Mouse (Mus musculus) limb, embryonic 13.5 days (tissue): ENCODE measurements around the gene Elavl3. TPM values are rescaled to one million over a fixed set of nuclear protein-coding genes. Genes with fewer than 3 reads are reported as not detected.

Experiments used
- ATAC-seq: fragments of 200-750 bp; cut with Nextera tagmentation; 2 replicates; pipeline ENCODE4 v1.8.0; 2017; ENCODE audit warnings: low read depth, moderate number of reproducible peaks, moderate TSS enrichment; ENCODE audit not compliant: low FRiP score
- H3K27ac ChIP-seq: fragments of 300-500 bp; sonication (generic); 2 replicates; pipeline ENCODE4 v1.5.1; 2015; ENCODE audit warnings: inconsistent platforms, mild to moderate bottlenecking, moderate library complexity
- H3K27me3 ChIP-seq: fragments of 300-500 bp; sonication (generic); 2 replicates; pipeline ENCODE4 v1.6.1; 2015; ENCODE audit warnings: mild to moderate bottlenecking, inconsistent platforms
- H3K36me3 ChIP-seq: fragments of 300-500 bp; sonication (generic); 2 replicates; pipeline ENCODE4 v1.6.1; 2015; ENCODE audit warnings: inconsistent platforms, mild to moderate bottlenecking, moderate library complexity
- H3K4me1 ChIP-seq: fragments of 300-500 bp; sonication (generic); 2 replicates; pipeline ENCODE4 v1.6.1; 2015; ENCODE audit warnings: inconsistent platforms
- H3K4me2 ChIP-seq: fragments of 300-500 bp; sonication (generic); replicated peaks from 2 replicates; pipeline ENCODE4 v1.6.1; 2015; ENCODE audit warnings: inconsistent platforms, mild to moderate bottlenecking, moderate library complexity
- H3K4me3 ChIP-seq: fragments of 300-500 bp; sonication (generic); 2 replicates; pipeline ENCODE4 v1.5.1; 2015; ENCODE audit warnings: moderate library complexity, mild to moderate bottlenecking, inconsistent platforms
- H3K9ac ChIP-seq: fragments of 300-500 bp; sonication (generic); 2 replicates; pipeline ENCODE4 v1.6.1; 2015; ENCODE audit warnings: mild to moderate bottlenecking, inconsistent platforms
- H3K9me3 ChIP-seq: fragments of 300-500 bp; sonication (generic); 2 replicates; pipeline ENCODE4 v1.6.1; 2016; ENCODE audit warnings: inconsistent platforms
- WGBS: fragments of 180-500 bp; shearing (Covaris S2); methylation state at CpG from one replicate; pipeline ENCODE4 v1.1.7; 2015; 5-methylcytosine and 5-hydroxymethylcytosine counted together
- polyA plus RNA-seq: library from polyadenylated mRNA; unstranded; fragments of >200 nt; fragmentation: Nextera tagmentation; extraction: Ambion mirVana; gene quantifications from 2 replicates; pipeline ENCODE4 v1.2.1, GENCODE M21; 2015

Gene Elavl3
- polyA plus RNA-seq, 1 experiment from 2014 or later = 0.13 TPM

- Histone ChIP-seq H3K36me3 (no peaks in the 10 kb centered on the region), H3K27me3 (no peaks in the 10 kb centered on the region; the same call in 1 of the 2 replicates), H3K4me1 (peaks cover 5% of the 10 kb centered on the region; the same call in 1 of the 2 replicates), H3K9me3 (0 out of 2 replicates have a peak, but pooled peaks cover 5% of the 10 kb centered on the region), H3K4me2 (no peak overlapping the region), H3K9ac (no peak overlapping the region), H3K4me3 (no peak overlapping the region), H3K27ac (no peak overlapping the region)
- whole genome bisulfite sequencing = 59% methylated on average over 6 of the region's 6 CpGs
- no peak; the same call in 1 of the 2 replicates for ATAC-seq
These were observed 16.4 kb downstream of the Elavl3 start for GRCm38 (mm10) chr9:22035300-22036044.

GRCm38 (mm10) chr9:22030386-22030785 is 21.4 kb downstream of the Elavl3 start:
- Histone ChIP-seq H3K9ac (no peak overlapping the region), H3K36me3 (no peaks in the 10 kb centered on the region), H3K4me1 (peaks cover 2% of the 10 kb centered on the region; the same call in 1 of the 2 replicates), H3K4me3 (no peak overlapping the region), H3K9me3 (0 out of 2 replicates have a peak, but pooled peaks cover 5% of the 10 kb centered on the region), H3K4me2 (no peak overlapping the region), H3K27me3 (no peaks in the 10 kb centered on the region; the same call in 1 of the 2 replicates), H3K27ac (no peak overlapping the region)
- WGBS = 92% methylated on average over 9 of the region's 9 CpGs
- ATAC-seq = no peak

GRCm38 (mm10) chr9:22028467-22028866 is 23.4 kb downstream of the Elavl3 start:
- no peak for ATAC-seq
- H3K27ac ChIP-seq = no peak overlapping the region
- H3K4me3 ChIP-seq = no peak overlapping the region
- H3K27me3 ChIP-seq = peaks cover 3% of the 10 kb centered on the region; the same call in 1 of the 2 replicates
- H3K4me2 ChIP-seq = no peak overlapping the region
- no peaks in the 10 kb centered on the region for H3K9me3 ChIP-seq
- 65% methylated on average over 7 of the region's 7 CpGs for WGBS
- H3K36me3 ChIP-seq = no peaks in the 10 kb centered on the region
- no peak overlapping the region for H3K9ac ChIP-seq
- H3K4me1 ChIP-seq = no peaks in the 10 kb centered on the region

- H3K36me3 ChIP-seq = no peaks in the 10 kb centered on the region
- no peaks in the 10 kb centered on the region for H3K9me3 ChIP-seq
- no peak overlapping the region for H3K9ac ChIP-seq
- peaks cover 3% of the 10 kb centered on the region; the same call in 1 of the 2 replicates for H3K27me3 ChIP-seq
- H3K4me3 ChIP-seq = no peak overlapping the region
- no peak for ATAC-seq
- 45% methylated on average over 8 of the region's 8 CpGs for WGBS
- no peaks in the 10 kb centered on the region for H3K4me1 ChIP-seq
- H3K4me2 ChIP-seq = no peak overlapping the region
- H3K27ac ChIP-seq = no peak overlapping the region
These were observed 27.2 kb downstream of the Elavl3 start for GRCm38 (mm10) chr9:22024592-22024991.

- Histone ChIP-seq H3K9ac (no peak overlapping the region), H3K27me3 (no peaks in the 10 kb centered on the region), H3K4me3 (no peak overlapping the region), H3K27ac (no peak overlapping the region), H3K4me2 (no peak overlapping the region), H3K9me3 (no peaks in the 10 kb centered on the region), H3K4me1 (no peaks in the 10 kb centered on the region), H3K36me3 (peaks cover 26% of the 10 kb centered on the region)
- ATAC-seq = no peak
- 86% methylated on average over 7 of the region's 7 CpGs for WGBS
These were observed 34.5 kb downstream of the Elavl3 start for GRCm38 (mm10) chr9:22017208-22017825.

GRCm38 (mm10) chr9:22016245-22016644 is 35.6 kb downstream of the Elavl3 start:
- H3K36me3 ChIP-seq = peaks cover 36% of the 10 kb centered on the region
- no peaks in the 10 kb centered on the region for H3K4me1 ChIP-seq
- WGBS = 58% methylated on average over 10 of the region's 10 CpGs
- no peak overlapping the region for H3K4me3 ChIP-seq
- no peaks in the 10 kb centered on the region for H3K9me3 ChIP-seq
- no peaks in the 10 kb centered on the region for H3K27me3 ChIP-seq
- H3K9ac ChIP-seq = no peak overlapping the region
- ATAC-seq = no peak
- no peak overlapping the region for H3K27ac ChIP-seq
- no peak overlapping the region for H3K4me2 ChIP-seq

- Histone ChIP-seq H3K4me2 (no peak overlapping the region), H3K9me3 (no peaks in the 10 kb centered on the region), H3K4me1 (no peaks in the 10 kb centered on the region), H3K4me3 (no peak overlapping the region), H3K27me3 (no peaks in the 10 kb centered on the region), H3K9ac (no peak overlapping the region), H3K27ac (no peak overlapping the region), H3K36me3 (peaks cover 72% of the 10 kb centered on the region)
- ATAC-seq = no peak
- WGBS = 91% methylated on average over 13 of the region's 13 CpGs
These were observed 39.1 kb downstream of the Elavl3 start for GRCm38 (mm10) chr9:22012731-22013130.

- no peak for ATAC-seq
- no peak overlapping the region for H3K4me3 ChIP-seq
- H3K9me3 ChIP-seq = no peaks in the 10 kb centered on the region
- no peaks in the 10 kb centered on the region for H3K4me1 ChIP-seq
- no peak overlapping the region for H3K4me2 ChIP-seq
- H3K9ac ChIP-seq = no peak overlapping the region
- no peak overlapping the region for H3K27ac ChIP-seq
- no peaks in the 10 kb centered on the region for H3K27me3 ChIP-seq
- 91% methylated on average over 5 of the region's 5 CpGs for WGBS
- peaks cover 88% of the 10 kb centered on the region for H3K36me3 ChIP-seq
These were observed 40.8 kb downstream of the Elavl3 start for GRCm38 (mm10) chr9:22011055-22011454.

- whole genome bisulfite sequencing = 92% methylated on average over 12 of the region's 12 CpGs
- Histone ChIP-seq H3K27me3 (no peaks in the 10 kb centered on the region), H3K4me3 (peak overlapping the region; percentile 67; the same call in 1 of the 2 replicates), H3K36me3 (peaks cover 58% of the 10 kb centered on the region), H3K9ac (peak overlapping the region; percentile 26; the same call in 1 of the 2 replicates), H3K4me2 (peak overlapping the region; percentile 93; the same call in 1 of the 2 replicates), H3K27ac (no peak overlapping the region), H3K9me3 (no peaks in the 10 kb centered on the region), H3K4me1 (peaks cover 23% of the 10 kb centered on the region)
- no peak for ATAC-seq
These were observed 47.3 kb downstream of the Elavl3 start for GRCm38 (mm10) chr9:22004546-22004945.

GRCm38 (mm10) chr9:22003163-22003554 is 48.7 kb downstream of the Elavl3 start:
- Histone ChIP-seq H3K9ac (peak overlapping the region; percentile 78), H3K9me3 (no peaks in the 10 kb centered on the region), H3K27me3 (0 out of 2 replicates have a peak, but pooled peaks cover 2% of the 10 kb centered on the region), H3K36me3 (peaks cover 44% of the 10 kb centered on the region), H3K4me3 (peak overlapping the region; percentile 67), H3K4me2 (peak overlapping the region; percentile 93), H3K27ac (peak overlapping the region; percentile 28; the same call in 1 of the 2 replicates), H3K4me1 (peaks cover 23% of the 10 kb centered on the region)
- under 1% methylated on average over 18 of the region's 18 CpGs for WGBS
- ATAC-seq = no peak

- H3K27ac ChIP-seq = peak within 1 kb of the TSS; percentile 28; the same call in 1 of the 2 replicates
These were observed 49.3 kb downstream of the Elavl3 start, which contains the start of the genes Ccdc151 and Prkcsh for GRCm38 (mm10) chr9:22002194-22003162. Gene Ccdc151 (minus strand): TSS chr9:22002634. Gene Prkcsh (plus strand): TSS chr9:22002806.

More at GRCm38 (mm10) chr9:22002194-22003162, 49.3 kb downstream of the Elavl3 start, which contains the start of the genes Ccdc151 and Prkcsh:
- peak; percentile 99 for ATAC-seq
- H3K9me3 ChIP-seq = no peaks in the 10 kb centered on the region
- peak within 1 kb of the TSS; percentile 67 for H3K4me3 ChIP-seq
- 0 out of 2 replicates have a peak, but pooled peaks cover 3% of the 10 kb centered on the region for H3K27me3 ChIP-seq
- H3K9ac ChIP-seq = peak within 1 kb of the TSS; percentile 78
- 6% methylated on average over 57 of the region's 57 CpGs for WGBS
- H3K4me2 ChIP-seq = peak within 1 kb of the TSS; percentile 93
- H3K4me1 ChIP-seq = peaks cover 23% of the 10 kb centered on the region
- peaks cover 37% of the 10 kb centered on the region for H3K36me3 ChIP-seq
